Mouse (Mus musculus): ENCODE data around the gene Trim25.

Trim25 gene

GRCm38 (mm10) chr11:89065297-89065696 lies 66.1 kb downstream of the Trim25 start:
- no peak for DNase-seq (ENCODE audit: low read depth, low spot score)

DNA sequence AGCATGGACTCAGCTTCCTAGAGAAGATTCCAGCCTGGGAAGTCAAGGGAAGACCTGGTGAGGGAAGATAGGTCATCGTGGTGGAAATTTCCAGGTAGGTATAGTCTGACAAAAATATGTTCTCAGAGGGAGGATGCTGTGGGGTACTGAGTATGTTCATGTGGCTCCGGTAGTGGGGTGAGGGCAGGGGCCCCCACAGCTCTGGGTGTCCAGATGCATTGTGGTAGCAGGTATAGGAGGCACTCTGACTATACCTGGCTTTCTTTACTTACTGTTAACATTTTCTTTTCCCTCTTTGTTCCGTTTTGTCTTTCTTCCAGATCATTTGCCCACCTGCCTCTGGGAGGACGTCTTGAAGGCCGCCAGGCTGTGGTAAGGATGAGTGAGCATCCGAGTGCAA lies 67.0 kb downstream of the Trim25 start:
- no peak for DNase-seq (ENCODE audit: low read depth, low spot score)

DNA sequence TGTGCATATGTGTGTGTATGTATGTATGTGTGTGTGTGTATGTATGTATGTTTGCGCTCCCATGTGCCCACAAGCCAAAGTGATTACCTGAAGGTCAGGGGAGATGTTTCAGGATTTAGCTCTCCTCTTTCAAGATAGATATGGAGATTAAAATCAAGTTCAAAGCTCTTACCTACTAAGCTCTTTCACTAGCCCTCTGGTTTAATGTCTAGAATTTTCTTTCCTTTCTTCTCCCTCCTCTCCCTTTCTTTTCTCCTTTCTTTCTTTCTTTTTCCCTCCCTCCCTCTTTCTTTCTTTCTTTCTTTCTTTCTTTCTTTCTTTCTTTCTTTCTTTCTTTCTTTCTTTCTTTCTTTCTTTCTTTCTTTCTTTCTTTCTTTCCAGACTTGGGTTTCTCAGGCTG lies 67.6 kb downstream of the Trim25 start, which contains the start of gene Dgke:
Gene Dgke (minus strand): TSS at position 101 of the 400 bp plus-strand sequence.
- DNase-seq (ENCODE audit: low read depth, low spot score): no peak

DNA sequence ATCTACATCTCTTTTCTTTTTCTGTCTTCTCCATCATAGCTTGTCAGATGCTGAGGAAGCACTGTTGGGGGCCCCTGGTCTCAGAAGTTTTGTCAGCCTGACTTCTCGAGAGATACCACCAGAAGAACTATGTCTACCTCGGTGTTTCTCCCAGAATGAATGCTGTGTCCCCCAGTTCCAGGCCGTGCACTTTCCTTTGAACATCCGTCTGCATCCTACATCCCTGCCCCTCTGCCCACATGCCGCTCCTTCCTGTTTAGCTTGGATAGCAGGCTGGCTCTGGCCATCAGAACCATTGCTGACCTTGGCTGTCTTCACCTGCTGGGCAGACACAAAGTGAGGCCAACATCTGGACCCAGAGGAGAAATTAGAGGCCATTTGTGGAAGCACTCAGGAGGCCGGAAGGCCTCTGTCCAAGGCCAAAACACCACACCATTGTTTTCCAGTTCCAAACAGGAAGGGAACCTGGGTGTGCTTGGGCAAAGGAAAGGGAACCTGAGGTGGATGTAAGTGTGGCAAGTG lies 68.2 kb downstream of the Trim25 start:
- DNase-seq (ENCODE audit: low read depth, low spot score): no peak

- peak; percentile 76 for DNase-seq (ENCODE audit: low read depth, low spot score)
Observed at GRCm38 (mm10) chr11:89067871-89068490, 68.8 kb downstream of the Trim25 start.

- no peak for DNase-seq (ENCODE audit: low read depth, low spot score)
Observed at GRCm38 (mm10) chr11:89068649-89069048, 69.5 kb downstream of the Trim25 start.

DNA sequence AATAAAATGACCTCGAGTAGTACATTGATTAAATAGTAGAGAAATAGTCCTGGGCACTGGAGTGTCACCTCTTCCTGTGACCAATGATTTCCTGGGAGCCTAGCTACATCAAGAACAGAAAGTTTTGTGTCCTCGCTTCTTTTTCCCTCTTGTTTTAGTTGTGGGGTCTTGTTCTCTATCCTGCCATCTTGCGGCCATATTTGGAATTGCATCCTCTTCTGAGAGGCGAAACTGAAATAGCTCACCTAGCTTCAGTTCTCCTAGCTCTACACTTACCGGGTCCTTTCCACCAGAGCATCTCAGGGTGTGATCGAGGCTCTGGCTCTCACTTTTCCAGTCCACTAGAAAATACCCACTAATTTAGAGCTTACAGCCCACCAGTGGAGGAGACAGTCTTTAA lies 70.1 kb downstream of the Trim25 start:
- no peak for DNase-seq (ENCODE audit: low read depth, low spot score)

All from WW6 (cell line).